Mouse (Mus musculus): ENCODE data around the gene Gm21988.

Gm21988 gene

DNA sequence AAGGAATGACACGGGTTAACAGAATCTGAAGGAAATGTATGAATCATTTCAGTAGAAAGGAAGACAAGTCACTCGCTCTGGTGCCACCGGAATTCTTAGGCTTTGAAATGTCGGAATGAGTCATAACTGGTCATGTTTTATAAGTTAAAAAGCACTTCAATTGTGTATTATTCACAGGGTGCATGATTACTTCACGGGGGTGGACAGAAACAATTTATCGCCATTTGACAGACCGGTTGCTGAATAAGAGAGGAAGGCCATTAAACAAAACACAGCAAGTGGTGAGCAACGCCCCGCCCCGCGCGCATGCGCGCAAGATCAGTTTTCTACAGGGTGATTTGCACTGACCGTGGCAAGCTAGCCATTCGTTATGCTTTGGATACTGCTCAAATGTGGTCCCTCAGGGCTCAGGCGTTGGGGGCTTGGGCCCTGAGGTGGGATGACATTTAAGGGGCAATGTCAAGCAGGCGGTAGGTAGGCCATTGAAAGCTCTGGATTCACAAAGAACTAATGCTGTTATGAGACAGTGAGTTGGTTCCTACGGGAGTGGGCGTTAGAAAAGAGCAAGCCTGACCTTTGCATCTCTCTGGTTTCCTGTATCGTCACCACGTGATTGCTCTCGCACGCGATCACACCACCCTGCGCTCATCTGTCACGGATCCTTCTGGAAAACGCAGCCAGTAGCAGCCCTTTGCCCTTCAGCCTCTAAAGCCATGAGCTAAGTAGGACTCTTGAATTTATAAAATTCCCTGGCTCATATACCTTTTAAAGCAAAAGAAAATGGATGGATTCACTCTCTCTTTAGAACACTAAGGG lies 50.1 kb downstream of the Gm21988 start:
- CTCF ChIA-PET = interaction anchor here (0.7 to 2.3 kb wide), 8 partner anchors 12 to 214 kb away, joined by 3 to 11 read pairs (median 5); no protein-coding TSS in a partner anchor
- POLR2A ChIA-PET = interaction anchor here in 2 of 4 experiments (0.8 to 1.5 kb wide), 4 partner anchors 23 to 32 kb away, joined by 3 to 5 read pairs (median 4); partner anchors contain the start of genes Slc16a11 (in 2 of the 2) and Slc16a13 (in 1 of the 2)
